Comparison of ENCODE assay signal across 8 mouse cellular contexts in genomic region chr10:125784896-125785295, GRCm38 (mm10).
DNase-seq lines count a peak whose midpoint lies in the region; ATAC-seq and TF ChIP-seq lines count a peak whose summit lies in the region.

No protein-coding gene starts in this region.

- no peaks in the 10 kb centered on the region for H3K9me3 ChIP-seq in embryonic facial prominence, embryonic 13.5 days
- H3K9me3 ChIP-seq in hindbrain, embryonic 16.5 days (ENCODE audit: control insufficient read depth, low read length): no peaks in the 10 kb centered on the region
- H3K9me3 ChIP-seq in midbrain, postnatal 0 days (ENCODE audit: low read length): no peaks in the 10 kb centered on the region

- peak; percentile 46; the same call in 1 of the 2 replicates for TF ChIP-seq CTCF in liver, adult 2 months (IDR thresholded peaks at IDR 0.05; ENCODE audit: low read depth, low read length)
- peak; percentile 64 for TF ChIP-seq CTCF in midbrain, postnatal 0 days (IDR thresholded peaks at IDR 0.05)

- H3K9ac ChIP-seq in embryonic facial prominence, embryonic 13.5 days: no peak overlapping the region
- no peak overlapping the region for H3K9ac ChIP-seq in hindbrain, embryonic 16.5 days (ENCODE audit: low read depth, low read length)
- no peak overlapping the region for H3K9ac ChIP-seq in liver, adult 2 months (ENCODE audit: low read depth, low read length)
- no peak overlapping the region for H3K9ac ChIP-seq in midbrain, postnatal 0 days (replicated peaks; ENCODE audit: low read length, poor library complexity, severe bottlenecking)

- peak; percentile 58; the same call in 1 of the 2 replicates for ATAC-seq in embryonic facial prominence, embryonic 13.5 days (ENCODE audit: insufficient number of reproducible peaks, insufficient read depth, low FRiP score, low TSS enrichment, low read depth)
- ATAC-seq in hindbrain, embryonic 16.5 days: peak; percentile 76
- no peak for ATAC-seq in midbrain, postnatal 0 days (ENCODE audit: low FRiP score)

- H3K4me2 ChIP-seq in embryonic facial prominence, embryonic 13.5 days: no peak overlapping the region
- H3K4me2 ChIP-seq in hindbrain, embryonic 16.5 days (ENCODE audit: low read length): no peak overlapping the region
- no peak overlapping the region for H3K4me2 ChIP-seq in midbrain, postnatal 0 days (ENCODE audit: low read depth, low read length, poor library complexity, severe bottlenecking)

- no peaks in the 10 kb centered on the region for H3K27me3 ChIP-seq in embryonic facial prominence, embryonic 13.5 days
- no peaks in the 10 kb centered on the region for H3K27me3 ChIP-seq in hindbrain, embryonic 16.5 days (replicated peaks; ENCODE audit: control insufficient read depth, insufficient read depth, low read length)
- no peaks in the 10 kb centered on the region for H3K27me3 ChIP-seq in liver, adult 2 months (ENCODE audit: control insufficient read depth, insufficient read depth, low read length)
- H3K27me3 ChIP-seq in midbrain, postnatal 0 days (ENCODE audit: insufficient read depth, low read length): no peaks in the 10 kb centered on the region

- H3K4me3 ChIP-seq in embryonic facial prominence, embryonic 13.5 days: no peak overlapping the region
- H3K4me3 ChIP-seq in hindbrain, embryonic 16.5 days (ENCODE audit: low read length): no peak overlapping the region
- no peak overlapping the region for H3K4me3 ChIP-seq in liver, adult 2 months (ENCODE audit: insufficient read depth, low read depth, low read length)
- H3K4me3 ChIP-seq in midbrain, postnatal 0 days (ENCODE audit: low read depth, low read length): no peak overlapping the region

- no peaks in the 10 kb centered on the region for H3K79me2 ChIP-seq in liver, adult 2 months (ENCODE audit: control insufficient read depth, insufficient read depth, low read length)

- WGBS in embryonic facial prominence, embryonic 13.5 days: 9% methylated on average over 2 of the region's 2 CpGs
- WGBS in hindbrain, embryonic 16.5 days: 18% methylated on average over 2 of the region's 2 CpGs
- 25% methylated on average over 2 of the region's 2 CpGs for WGBS in liver, adult 2 months
- 12% methylated on average over 2 of the region's 2 CpGs for WGBS in midbrain, postnatal 0 days

- DNase-seq in layer of hippocampus, postnatal 10 days (ENCODE audit: low spot score in 2 of 2): peak; percentile 19 to 50
- DNase-seq in layer of hippocampus, adult 9-10 months (ENCODE audit: low spot score): no peak
- DNase-seq in liver, adult 2 months (ENCODE audit: extremely low read depth, low read depth, low spot score): peak; percentile 15
- peak; percentile 65 for DNase-seq in midbrain, postnatal 0 days (ENCODE audit: low spot score)
- DNase-seq in thymus, postnatal 4 days: no peak
- DNase-seq in thymus, adult 18-20 months: no peak

- no peak for TF ChIP-seq POLR2A in liver, adult 2 months (IDR thresholded peaks at IDR 0.05; ENCODE audit: extremely low read depth, insufficient read depth, low read length)

- peaks cover 47% of the 10 kb centered on the region for H3K4me1 ChIP-seq in embryonic facial prominence, embryonic 13.5 days
- H3K4me1 ChIP-seq in hindbrain, embryonic 16.5 days (ENCODE audit: control insufficient read depth, insufficient read depth, low read depth, low read length): peaks cover 21% of the 10 kb centered on the region
- peaks cover 10% of the 10 kb centered on the region for H3K4me1 ChIP-seq in liver, adult 2 months (ENCODE audit: control insufficient read depth, insufficient read depth, low read length)
- H3K4me1 ChIP-seq in midbrain, postnatal 0 days (ENCODE audit: insufficient read depth, low read length): peaks cover 8% of the 10 kb centered on the region; the same call in 1 of the 2 replicates

- peak overlapping the region; percentile 95 for H3K27ac ChIP-seq in embryonic facial prominence, embryonic 13.5 days
- H3K27ac ChIP-seq in hindbrain, embryonic 16.5 days (ENCODE audit: low read depth, low read length): no peak overlapping the region
- H3K27ac ChIP-seq in liver, adult 2 months (replicated peaks; ENCODE audit: insufficient read depth, low read depth, low read length): no peak overlapping the region
- no peak overlapping the region for H3K27ac ChIP-seq in midbrain, postnatal 0 days (ENCODE audit: low read depth, low read length)

- H3K36me3 ChIP-seq in embryonic facial prominence, embryonic 13.5 days: no peaks in the 10 kb centered on the region
- H3K36me3 ChIP-seq in hindbrain, embryonic 16.5 days (ENCODE audit: control insufficient read depth, insufficient read depth, low read length): no peaks in the 10 kb centered on the region
- no peaks in the 10 kb centered on the region for H3K36me3 ChIP-seq in liver, adult 2 months (ENCODE audit: control insufficient read depth, insufficient read depth, low read length)
- H3K36me3 ChIP-seq in midbrain, postnatal 0 days (ENCODE audit: insufficient read depth, low read length): no peaks in the 10 kb centered on the region

Comparison
In these comparisons a context has a peak if more than half of its experiments do, and no peak if none do; other contexts are left out.
1. DNase-seq: peak in layer of hippocampus, postnatal 10 days (2 of 2), liver, adult 2 months (single experiment) and midbrain, postnatal 0 days (single experiment); none in layer of hippocampus, adult 9-10 months (single experiment), thymus, postnatal 4 days (single experiment) and thymus, adult 18-20 months (0 of 2).